Mouse (Mus musculus) olfactory bulb, adult 2 months (tissue): ENCODE results near the gene Syce3.

ENCODE experiments used
- CTCF ChIP-seq: fragments of 200-500 bp; IDR thresholded peaks from 2 replicates; pipeline ENCODE4 v1.5.1; 2012; ENCODE audit warnings: low read depth, mild to moderate bottlenecking, low read length, moderate library complexity; ENCODE audit not compliant: insufficient read depth
- POLR2A ChIP-seq: fragments of 200-500 bp; IDR thresholded peaks from 2 replicates; pipeline ENCODE4 v1.6.1; 2012; ENCODE audit warnings: mild to moderate bottlenecking, low read depth, low read length, moderate library complexity; ENCODE audit not compliant: insufficient read depth

- TF ChIP-seq CTCF (no peak), POLR2A (no peak)
These were observed 22.6 kb upstream of the Syce3 start for GRCm38 (mm10) chr15:89432946-89433345.
